Mouse (Mus musculus) B cell, adult 67 days (primary cell): ENCODE data around the gene Ppp1r11. TPM values are rescaled to one million over a fixed set of nuclear protein-coding genes. Genes with fewer than 3 reads are reported as not detected.

ENCODE experiments used
- total RNA-seq, 2 experiments: library from RNA; stranded (reverse); gene quantifications; 4 replicates each; pipeline ENCODE4 v1.2.4; 2023

The Ppp1r11 gene
- total RNA-seq = 100 to 1,000 TPM in 1 of 2 experiments, 10 to 100 TPM in 1; 95.2 to 105 TPM

GRCm38 (mm10) chr17:36950981-36951947 is at the start of gene Ppp1r11:
Ppp1r11 (minus strand) TSS chr17:36951741.

GRCm38 (mm10) chr17:37000863-37001262 is 49.3 kb upstream of the Ppp1r11 start, which contains the start of gene Zfp57:
Zfp57 (plus strand) TSS chr17:37001163.

GRCm38 (mm10) chr17:36989437-36989836 is 37.9 kb upstream of the Ppp1r11 start, which contains the start of gene H2-M5:
H2-M5 (minus strand) TSS chr17:36989537.

GRCm38 (mm10) chr17:36981221-36981813 is 29.8 kb upstream of the Ppp1r11 start, which contains the start of gene 2410137M14Rik:
2410137M14Rik (minus strand) TSS chr17:36981237.

GRCm38 (mm10) chr17:36957999-36958743 is 6.6 kb upstream of the Ppp1r11 start, which contains the start of the genes Znrd1 and Znrd1as:
Znrd1 (minus strand) TSS chr17:36958559.
Znrd1as (plus strand) TSS chr17:36958592.

GRCm38 (mm10) chr17:36942791-36943471 is 8.6 kb downstream of the Ppp1r11 start, which contains the start of gene Rnf39:
Rnf39 (plus strand) TSS chr17:36942918.

Other genes with a start within 250 kb of the Ppp1r11 start
- not detected for gene H2-M10.5, start 178.8 kb downstream of the Ppp1r11 start, total RNA-seq
- gene H2-M10.6, start 139.6 kb downstream of the Ppp1r11 start, total RNA-seq = not detected
- gene Trim26, start 114.6 kb downstream of the Ppp1r11 start, total RNA-seq = 100 to 1,000 TPM; 175 to 200 TPM
- not detected for gene Trim15, start 84.5 kb downstream of the Ppp1r11 start, total RNA-seq
- under 1 TPM in 1 of 2 experiments, not detected in 1; 0.46 TPM for gene Trim10, start 82.2 kb downstream of the Ppp1r11 start, total RNA-seq
- under 1 TPM in 1 of 2 experiments, not detected in 1; 0.36 TPM for gene Trim40, start 61.6 kb downstream of the Ppp1r11 start, total RNA-seq
- not detected for gene Trim31, start 53.6 kb downstream of the Ppp1r11 start, total RNA-seq
- gene Rnf39, start 8.8 kb downstream of the Ppp1r11 start, total RNA-seq = not detected
- gene Znrd1, start 6.8 kb upstream of the Ppp1r11 start, total RNA-seq = 10 to 100 TPM; 70.2 to 71.0 TPM
- gene Znrd1as, start 6.9 kb upstream of the Ppp1r11 start, total RNA-seq = 1 to 10 TPM; 1.6 to 7.4 TPM
- not detected for gene 2410137M14Rik, start 29.5 kb upstream of the Ppp1r11 start, total RNA-seq
- gene H2-M5, start 37.8 kb upstream of the Ppp1r11 start, total RNA-seq = not detected
- gene Zfp57, start 49.4 kb upstream of the Ppp1r11 start, total RNA-seq = not detected
- not detected for gene Mog, start 71.7 kb upstream of the Ppp1r11 start, total RNA-seq
- 10 to 100 TPM; 65.4 to 88.3 TPM for gene Gabbr1, start 94.2 kb upstream of the Ppp1r11 start, total RNA-seq
- under 1 TPM; 0.20 to 0.59 TPM for gene Olfr90, start 136.8 kb upstream of the Ppp1r11 start, total RNA-seq
- gene Olfr91, start 146.5 kb upstream of the Ppp1r11 start, total RNA-seq = not detected
- not detected for gene Olfr92, start 168.3 kb upstream of the Ppp1r11 start, total RNA-seq
- not detected for gene Olfr93, start 209.8 kb upstream of the Ppp1r11 start, total RNA-seq
- not detected for gene Ubd, start 242.2 kb upstream of the Ppp1r11 start, total RNA-seq
- gene Olfr94, start 249.3 kb upstream of the Ppp1r11 start, total RNA-seq = not detected